Mouse (Mus musculus): ENCODE results near the gene Egfl8.

Gene Egfl8
- long read RNA-seq, experiment 1, partial matches to known transcripts: 0 of 3 reads
- long read RNA-seq, experiment 1, other reads (novel, unspliced or antisense): 2 of 3 reads
- long read RNA-seq, experiment 2, partial matches to known transcripts: 3 of 8 reads
- long read RNA-seq, experiment 2, other reads (novel, unspliced or antisense): 5 of 8 reads

GRCm38 (mm10) chr17:34615871-34616270 lies at the start of gene Egfl8:
Gene Egfl8 (minus strand): TSS chr17:34615971.
- intact Hi-C loops (cut with DNase I): loop anchor here (5.0 kb wide), 3 partner anchors 36 to 59 kb away; no protein-coding TSS in a partner anchor

DNA sequence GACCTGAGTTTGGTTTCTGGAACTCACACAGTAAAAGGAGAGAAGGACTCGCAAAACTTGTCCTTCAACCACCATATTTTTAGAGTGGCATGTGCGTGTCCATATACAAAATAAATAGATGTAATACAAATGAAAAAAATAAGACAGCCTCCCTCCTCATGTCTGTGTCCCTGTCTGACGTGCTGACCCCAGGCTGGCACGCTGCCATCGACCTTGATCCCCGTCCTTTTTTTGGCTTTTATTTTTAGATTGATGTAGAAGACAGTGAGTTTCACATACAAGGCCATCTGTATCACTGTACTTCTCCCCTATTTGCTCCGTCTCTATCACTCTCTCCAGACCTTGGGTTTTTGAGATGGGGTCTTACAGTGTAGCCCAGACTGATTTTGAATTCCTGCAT lies 48.7 kb upstream of the Egfl8 start:
- intact Hi-C loops (cut with DNase I): no loop called here

GRCm38 (mm10) chr17:34663558-34663957 lies 47.8 kb upstream of the Egfl8 start:
- intact Hi-C loops (cut with DNase I): no loop called here

DNA sequence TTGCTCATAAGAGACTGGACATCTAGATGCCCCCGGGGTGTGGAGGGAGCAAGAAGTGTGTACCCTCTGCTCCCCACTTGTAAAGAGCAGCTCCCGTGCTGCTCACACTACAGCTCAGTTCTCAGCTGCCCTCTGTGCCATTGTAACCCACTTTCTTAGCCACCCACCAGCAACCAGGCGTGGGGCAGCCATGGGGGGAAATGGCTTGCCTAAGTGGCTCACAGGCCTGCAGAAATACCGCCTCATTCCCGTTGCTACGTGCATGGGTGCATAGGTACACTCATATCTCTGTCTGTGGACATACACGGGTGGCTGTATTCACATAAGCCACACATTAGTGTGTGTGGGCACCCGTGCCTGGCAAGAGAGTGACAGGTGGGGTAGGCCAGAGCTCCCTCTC lies 47.2 kb upstream of the Egfl8 start:
- intact Hi-C loops (cut with DNase I): no loop called here

DNA sequence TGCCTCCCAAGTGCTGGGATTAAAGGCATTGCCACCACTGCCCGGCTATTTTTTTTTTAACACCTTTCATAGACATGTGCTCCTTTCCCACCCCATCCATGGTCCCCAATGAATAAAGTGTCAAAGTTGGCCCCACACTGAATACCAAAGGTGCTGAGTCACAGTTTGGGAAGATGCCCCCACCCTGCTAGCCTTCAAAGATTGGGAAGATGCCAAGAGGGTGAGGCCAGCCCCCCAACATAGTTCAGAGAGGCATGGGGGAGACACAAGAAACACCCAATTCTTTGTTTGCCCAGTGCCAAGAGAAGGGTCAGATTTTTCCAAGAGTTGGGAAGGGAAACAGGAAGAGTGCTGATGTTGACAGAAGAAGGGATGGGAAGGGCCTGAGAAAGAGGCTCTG lies 46.7 kb upstream of the Egfl8 start:
- intact Hi-C loops (cut with DNase I): no loop called here

DNA sequence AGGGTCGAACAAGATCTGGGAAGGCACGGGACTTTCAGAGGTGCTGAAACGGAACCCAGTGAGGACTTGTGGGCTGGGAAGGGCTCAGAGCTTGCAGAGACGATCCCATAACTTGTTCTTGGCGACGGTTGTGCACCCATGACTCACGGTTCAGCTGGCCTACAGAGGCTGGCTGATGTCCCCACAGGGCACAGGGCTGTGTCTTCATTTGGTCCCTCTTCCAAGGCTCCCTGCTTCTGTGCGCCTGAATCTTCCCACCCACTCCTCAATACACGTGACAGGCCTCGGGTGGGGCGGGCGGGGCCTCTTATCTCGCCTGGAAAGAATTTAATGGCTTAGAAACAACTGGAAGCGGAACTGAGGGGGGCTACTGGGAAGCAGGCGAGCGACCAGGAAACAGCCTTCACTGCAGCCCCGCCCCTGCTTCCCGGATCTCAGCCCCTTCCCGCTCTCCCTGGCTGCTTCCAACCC lies 45.4 kb upstream of the Egfl8 start:
- intact Hi-C loops (cut with DNase I): no loop called here

DNA sequence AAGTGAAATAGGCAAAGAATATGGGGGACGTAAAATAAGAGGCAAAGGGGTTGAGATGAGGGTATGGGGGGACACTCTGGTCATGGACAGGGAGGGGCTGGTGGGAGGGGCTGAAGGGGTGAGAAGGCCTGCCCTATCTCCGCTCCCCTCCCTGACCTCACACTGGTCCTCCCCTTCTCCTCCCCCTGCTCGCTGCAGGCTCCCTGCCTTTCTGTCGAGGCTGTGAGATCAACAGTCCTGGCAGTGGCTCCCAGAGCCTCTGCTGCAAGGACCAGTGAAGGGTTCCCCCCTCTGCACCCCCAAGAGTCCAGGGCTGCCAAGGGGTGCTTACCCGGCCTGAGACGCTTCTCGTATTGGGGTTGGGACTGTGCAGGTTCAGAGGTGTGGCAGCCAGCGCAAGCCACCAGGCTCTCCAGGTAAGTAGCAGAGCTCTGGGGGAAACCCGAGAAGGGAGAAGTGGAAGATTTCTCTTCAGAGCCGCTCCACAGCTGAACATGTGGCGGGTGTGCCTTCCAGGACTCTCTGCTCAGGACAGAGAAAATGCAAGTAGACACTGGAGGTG lies 44.6 kb upstream of the Egfl8 start:
- intact Hi-C loops (cut with DNase I): no loop called here

GRCm38 (mm10) chr17:34659897-34660214 lies 44.1 kb upstream of the Egfl8 start:
- intact Hi-C loops (cut with DNase I): no loop called here

GRCm38 (mm10) chr17:34659181-34659896 lies 43.6 kb upstream of the Egfl8 start:
- intact Hi-C loops (cut with DNase I): no loop called here

DNA sequence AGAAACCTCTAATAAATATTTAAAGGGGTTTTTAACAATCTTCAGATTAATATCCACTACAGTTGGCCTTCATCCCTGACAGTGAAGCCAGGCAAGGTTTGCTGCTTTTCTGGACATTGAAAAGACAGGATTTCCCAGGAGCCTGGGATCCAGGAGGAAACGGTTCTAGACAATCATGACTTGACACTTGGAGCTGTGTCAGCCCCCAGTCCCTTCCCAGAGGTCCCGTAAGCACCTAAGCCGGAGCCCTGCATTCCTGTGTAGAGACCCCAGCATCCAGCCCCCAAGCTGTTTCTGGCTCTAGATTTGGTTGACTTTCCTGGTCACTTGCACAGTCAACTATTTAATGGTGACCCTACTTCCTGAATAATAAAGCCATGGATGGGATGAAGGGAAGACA lies 42.8 kb upstream of the Egfl8 start:
- intact Hi-C loops (cut with DNase I): no loop called here

DNA sequence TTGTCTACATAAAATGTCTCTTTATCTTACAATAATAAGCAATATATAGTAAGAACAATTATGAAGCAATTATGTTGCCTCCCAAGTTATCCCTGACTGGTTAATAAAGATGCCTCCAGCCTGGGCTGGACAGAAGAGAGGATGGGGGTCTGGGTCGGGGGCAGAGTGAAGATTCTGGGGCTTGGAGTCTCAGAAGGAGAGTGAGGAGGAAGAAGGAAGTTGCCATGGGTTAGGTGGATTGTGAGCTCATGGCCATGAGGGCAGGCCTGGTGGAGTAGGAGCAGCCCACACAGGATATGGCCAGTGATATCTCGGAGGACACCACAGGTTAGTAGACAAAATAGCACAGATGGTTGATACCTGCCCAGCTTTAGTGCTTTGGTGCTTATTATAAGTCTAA lies 42.4 kb upstream of the Egfl8 start:
- intact Hi-C loops (cut with DNase I): no loop called here

DNA sequence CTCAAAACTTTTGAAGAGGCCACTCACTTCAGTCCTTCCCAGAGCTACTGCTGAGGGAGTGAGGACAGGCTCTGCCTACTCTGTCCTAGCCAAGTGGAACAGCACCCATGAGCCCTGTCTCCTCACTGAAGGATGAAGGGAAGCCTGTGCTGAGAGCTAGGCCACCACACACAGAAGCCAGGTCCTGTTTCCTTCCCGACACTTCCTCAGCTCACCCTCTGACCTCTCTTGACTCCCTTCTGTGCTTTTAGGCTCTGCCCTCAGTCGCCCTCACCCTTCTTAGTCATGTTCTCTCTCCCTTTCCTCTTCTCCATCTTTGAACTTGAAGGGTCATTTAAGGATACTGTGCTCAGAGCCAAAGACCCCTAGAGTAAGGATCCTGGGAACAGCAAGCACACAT lies 41.5 kb upstream of the Egfl8 start:
- intact Hi-C loops (cut with DNase I): no loop called here

DNA sequence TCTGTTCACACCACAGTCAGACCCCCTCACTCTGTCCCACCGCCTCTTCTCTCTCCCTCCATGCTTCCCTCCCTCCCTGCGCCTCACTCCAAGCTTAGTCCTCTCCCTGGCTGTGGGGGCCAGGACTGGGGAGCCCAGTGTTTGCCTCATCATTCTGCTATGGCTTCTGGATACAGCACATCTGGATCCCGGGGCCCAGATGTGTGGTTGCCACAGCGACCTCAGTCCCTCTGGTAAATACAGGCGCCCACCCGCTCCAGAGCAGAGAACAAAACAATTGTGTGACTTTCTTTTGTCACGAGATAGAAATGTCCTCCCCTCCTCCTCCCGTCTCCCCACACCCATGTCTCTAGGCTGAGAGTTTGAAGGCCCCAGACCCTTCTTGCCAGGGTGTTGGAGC lies 40.9 kb upstream of the Egfl8 start:
- intact Hi-C loops (cut with DNase I): no loop called here

DNA sequence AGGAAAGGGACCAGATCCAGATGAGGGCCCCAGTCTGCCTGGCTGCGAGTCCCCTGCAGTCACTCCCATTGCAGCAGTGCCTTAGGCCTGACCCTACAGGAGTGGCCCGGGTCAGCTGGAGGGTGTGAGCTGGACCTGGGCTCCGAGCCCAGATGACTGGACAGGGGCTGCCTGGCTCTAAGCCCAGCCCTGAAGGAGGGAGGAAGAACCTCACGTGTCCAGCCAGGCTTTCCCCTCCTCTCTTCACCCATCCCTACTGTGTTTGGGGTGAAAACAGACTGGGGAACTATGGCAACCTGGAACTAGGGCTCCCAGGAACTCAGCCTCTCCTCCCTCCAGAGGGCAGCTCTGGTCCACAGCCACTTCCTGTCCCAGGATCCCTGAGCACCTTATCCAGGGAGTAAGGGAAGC lies 39.8 kb upstream of the Egfl8 start:
- intact Hi-C loops (cut with DNase I): no loop called here

GRCm38 (mm10) chr17:34655160-34655559 lies 39.4 kb upstream of the Egfl8 start:
- intact Hi-C loops (cut with DNase I): no loop called here

DNA sequence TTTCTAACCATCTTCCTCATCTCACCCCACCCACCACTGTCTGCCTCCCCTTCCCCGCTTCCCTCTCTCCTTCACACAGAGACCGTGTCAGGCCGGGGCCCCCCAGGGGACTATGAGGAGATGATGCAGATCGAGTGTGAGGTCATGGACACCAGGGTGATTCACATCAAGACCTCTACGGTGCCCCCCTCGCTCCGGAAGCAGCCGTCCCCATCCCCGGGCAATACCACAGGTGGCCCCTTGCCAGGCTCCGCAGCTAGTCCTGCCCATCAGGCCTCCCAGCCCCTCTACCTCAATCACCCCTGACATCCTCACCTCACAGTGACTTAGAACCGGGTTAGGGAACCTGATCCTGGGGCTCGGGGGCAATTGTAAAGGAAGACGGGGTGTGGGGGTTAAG lies 38.6 kb upstream of the Egfl8 start:
- intact Hi-C loops (cut with DNase I): loop anchor here (5.0 kb wide), 1 partner anchor 37 kb away; the partner anchor contains the start of gene Egfl8

DNA sequence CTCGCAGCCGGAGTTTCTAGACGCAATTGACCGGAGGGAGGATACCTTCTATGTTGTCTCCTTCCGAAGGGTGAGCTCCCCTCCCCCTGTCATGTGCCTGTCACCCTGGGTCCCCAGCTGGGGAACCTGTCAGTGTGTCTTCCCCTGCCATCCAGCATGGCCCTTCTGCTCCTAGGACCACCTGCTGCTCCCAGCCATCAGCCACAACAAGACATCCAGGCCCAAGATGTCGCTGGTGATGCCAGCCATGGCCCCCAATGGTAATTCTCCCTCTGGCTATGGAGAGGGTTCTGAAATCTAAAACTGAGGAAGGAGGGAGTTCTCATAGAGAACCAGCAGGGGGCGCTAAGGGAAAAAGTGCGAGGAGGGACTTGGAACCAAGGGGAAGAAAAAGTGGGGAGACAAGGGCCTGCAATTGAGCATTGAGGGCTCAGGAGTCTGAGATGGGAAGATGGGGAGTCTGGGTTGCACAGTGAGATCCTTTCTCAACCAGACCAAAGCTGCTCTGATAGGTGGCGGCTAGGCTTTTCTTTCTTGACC lies 38.0 kb upstream of the Egfl8 start:
- intact Hi-C loops (cut with DNase I): loop anchor here (2.0 to 5.0 kb wide), 2 partner anchors 37 to 59 kb away; partner anchors contain the start of gene Egfl8

DNA sequence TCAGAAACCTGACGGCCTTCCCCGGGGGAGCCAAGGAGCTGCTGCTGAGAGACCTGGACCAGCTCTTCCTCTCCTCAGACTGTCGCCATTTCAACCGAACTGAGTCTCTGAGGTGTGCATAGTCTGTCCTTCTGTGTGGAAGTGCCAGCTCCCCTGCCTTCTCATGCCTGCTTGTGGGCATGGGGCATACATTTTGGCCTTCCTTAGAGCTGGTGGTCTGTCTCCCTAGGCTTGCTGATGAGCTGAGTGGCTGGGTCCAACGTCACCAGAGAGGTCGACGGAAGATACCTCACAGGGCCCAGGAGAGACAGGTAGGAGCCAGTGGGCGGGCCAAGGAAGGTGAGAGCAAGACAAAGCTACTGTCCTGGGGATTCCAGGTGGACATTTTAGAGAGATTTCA lies 37.2 kb upstream of the Egfl8 start:
- intact Hi-C loops (cut with DNase I): loop anchor here (2.0 to 5.0 kb wide), 2 partner anchors 36 to 60 kb away; partner anchors contain the start of gene Egfl8

DNA sequence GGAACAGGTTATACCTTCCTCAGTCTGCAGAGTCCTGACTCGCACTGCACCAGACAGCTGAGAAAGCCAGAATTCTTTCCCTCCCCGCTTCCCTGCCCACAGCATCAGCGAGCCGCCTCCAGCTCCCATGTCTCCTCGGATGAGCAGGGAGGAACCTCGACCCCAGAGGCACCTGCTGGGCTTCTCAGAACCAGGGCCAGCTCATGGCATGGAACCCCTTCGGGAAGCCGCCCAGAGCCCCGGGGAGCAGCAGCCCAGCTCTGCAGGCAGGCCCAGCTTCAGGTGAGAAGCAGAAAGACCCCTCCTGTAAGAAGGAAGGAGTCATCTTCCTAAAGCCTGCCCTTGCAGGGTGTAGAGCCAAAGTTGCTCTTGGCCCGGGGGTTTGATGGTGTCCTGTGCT lies 36.8 kb upstream of the Egfl8 start:
- intact Hi-C loops (cut with DNase I): loop anchor here (2.0 to 5.0 kb wide), 2 partner anchors 35 to 60 kb away; partner anchors contain the start of gene Egfl8

DNA sequence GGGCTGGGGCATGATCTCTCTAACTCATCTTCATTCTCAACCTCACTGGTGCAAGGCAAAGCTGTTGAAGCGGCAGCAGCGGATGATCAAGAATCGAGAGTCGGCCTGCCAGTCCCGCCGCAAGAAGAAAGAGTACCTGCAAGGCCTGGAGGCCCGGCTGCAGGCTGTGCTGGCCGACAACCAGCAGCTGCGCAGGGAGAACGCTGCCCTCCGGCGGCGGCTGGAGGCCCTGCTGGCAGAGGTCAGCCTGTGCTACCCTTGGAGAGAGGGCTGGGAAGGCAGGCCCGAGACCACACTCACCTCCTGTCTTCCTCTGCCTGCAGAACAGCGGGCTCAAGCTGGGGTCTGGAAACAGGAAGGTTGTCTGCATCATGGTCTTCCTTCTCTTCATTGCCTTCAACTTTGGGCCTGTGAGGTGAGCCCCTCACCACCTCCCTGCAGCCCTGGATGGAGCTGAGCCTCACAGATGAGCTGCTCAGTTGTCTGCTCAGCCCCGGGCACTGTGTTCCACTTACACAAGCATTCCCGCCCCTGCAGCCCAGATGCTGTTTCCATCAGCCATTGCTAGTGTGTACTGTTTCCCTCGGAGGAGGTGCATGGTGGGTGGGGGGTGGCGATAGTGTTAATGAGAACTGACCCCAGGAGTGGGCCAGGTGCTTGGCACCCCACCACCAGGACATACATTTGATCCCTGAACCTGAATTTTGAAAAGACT lies 35.9 kb upstream of the Egfl8 start:
- intact Hi-C loops (cut with DNase I): loop anchor here (2.0 to 5.0 kb wide), 2 partner anchors 34 to 61 kb away; partner anchors contain the start of gene Egfl8

GRCm38 (mm10) chr17:34650781-34651180 lies 35.0 kb upstream of the Egfl8 start:
- intact Hi-C loops (cut with DNase I): loop anchor here (5.0 kb wide), 1 partner anchor 33 kb away; the partner anchor contains the start of gene Egfl8

Data from adrenal gland (tissue).